Mouse (Mus musculus) kidney, postnatal 36 days (tissue): Measurements from ENCODE around the gene Cdkn2b.

Experiments used
- DNase-seq, 2 experiments: peaks; one replicate each; pipeline ENCODE4 v3.0.0; 2021 to 2022; ENCODE audit warnings: mixed read lengths in 2 of 2

Cdkn2b gene

DNA sequence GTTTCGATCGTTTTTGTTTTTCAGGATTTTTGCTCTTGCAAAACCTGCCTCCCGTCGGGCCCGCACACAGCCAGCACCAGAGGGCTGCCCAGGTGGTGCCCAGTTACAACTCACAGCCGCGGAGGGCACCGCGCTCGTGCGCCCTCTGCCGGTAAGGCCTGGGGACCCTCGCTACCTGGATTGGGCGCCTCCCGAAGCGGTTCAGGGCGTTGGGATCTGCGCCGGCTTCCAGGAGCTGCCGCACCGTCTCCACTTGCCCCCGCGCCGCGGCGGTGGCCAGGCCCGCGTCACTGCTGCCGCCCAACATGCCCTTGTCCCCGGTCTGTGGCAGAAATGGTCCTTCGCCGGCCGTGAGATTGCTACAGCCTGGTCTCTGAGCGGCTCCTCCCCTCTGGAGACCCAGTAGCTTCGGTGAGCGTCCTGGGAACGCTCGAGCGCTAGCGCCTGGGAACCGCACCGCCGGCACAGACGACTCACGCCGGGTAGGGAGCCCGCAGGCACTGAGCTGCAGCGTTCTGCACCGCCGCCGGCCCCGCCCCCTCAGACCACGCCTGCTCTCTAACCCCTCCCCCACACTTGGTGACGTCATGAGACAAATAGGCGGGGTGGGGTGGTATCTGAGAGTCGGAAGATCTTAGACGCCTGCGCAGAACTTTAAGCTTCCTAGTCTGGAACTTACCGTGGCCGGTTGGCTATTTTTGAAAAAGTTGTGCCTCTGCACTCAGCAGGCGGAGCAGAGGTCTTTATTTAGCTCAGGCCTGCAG is at the start of gene Cdkn2b:
Cdkn2b (minus strand) TSS at position 549 of the 764 bp plus-strand sequence.
- peak; percentile 90 to 94 for DNase-seq

DNA sequence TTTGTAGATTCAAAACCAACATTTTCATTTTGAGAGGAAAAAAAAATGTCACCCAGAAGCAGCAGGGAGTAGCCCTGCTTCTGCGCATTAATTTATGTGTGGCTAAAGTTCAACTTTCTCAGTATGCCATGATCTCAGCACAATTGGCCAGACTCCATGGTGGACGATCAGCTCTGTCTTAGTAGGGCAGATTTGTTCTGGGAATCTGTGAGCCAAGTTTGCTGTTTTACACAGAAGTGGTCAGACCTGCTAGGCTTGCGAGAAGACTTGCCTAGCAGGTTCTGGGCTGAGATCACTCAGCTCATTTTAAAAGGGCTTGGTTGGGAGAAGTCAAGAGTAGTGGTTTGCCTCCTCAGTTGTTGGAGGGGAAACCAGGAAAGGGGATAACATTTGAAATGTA is 49.5 kb upstream of the Cdkn2b start:
- peak; percentile 65 to 73 for DNase-seq

DNA sequence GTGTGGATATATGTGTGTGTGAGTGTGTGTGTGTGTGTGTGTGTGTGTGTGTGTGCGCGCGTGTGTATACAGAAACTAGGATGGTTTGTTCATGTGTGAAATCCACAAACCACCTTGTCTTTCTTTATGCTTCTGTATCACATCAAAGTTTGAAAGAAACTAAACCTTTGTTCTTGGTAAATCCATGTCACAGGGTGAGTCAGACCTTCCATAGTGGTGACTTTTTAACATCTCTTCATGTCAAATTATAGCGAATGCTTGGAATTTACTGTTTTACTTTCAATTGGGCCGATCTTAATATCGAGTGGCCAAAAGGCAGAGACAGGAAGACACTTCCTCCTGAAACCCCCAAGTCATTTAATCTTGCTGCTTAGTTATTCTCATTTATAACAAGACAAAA is 48.7 kb upstream of the Cdkn2b start:
- no peak for DNase-seq

DNA sequence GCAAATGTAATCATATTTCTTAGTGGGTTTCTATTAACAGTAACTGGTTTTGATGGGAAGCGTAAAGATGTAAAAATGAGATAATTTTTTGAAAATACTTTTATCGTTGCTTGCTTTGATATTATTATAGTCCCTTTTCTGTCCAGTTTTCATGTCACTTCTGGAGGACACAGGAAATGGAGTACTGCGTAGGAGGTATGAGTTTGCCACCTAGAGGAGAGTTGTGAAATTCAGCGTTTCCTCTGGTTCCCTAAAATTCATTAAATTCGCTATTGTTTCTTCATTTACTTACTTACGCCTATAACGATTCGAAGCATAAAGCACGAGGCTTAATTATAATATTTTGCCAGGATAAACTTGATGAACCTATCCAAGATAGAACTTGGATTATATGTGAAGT is 43.1 kb upstream of the Cdkn2b start:
- no peak for DNase-seq

DNA sequence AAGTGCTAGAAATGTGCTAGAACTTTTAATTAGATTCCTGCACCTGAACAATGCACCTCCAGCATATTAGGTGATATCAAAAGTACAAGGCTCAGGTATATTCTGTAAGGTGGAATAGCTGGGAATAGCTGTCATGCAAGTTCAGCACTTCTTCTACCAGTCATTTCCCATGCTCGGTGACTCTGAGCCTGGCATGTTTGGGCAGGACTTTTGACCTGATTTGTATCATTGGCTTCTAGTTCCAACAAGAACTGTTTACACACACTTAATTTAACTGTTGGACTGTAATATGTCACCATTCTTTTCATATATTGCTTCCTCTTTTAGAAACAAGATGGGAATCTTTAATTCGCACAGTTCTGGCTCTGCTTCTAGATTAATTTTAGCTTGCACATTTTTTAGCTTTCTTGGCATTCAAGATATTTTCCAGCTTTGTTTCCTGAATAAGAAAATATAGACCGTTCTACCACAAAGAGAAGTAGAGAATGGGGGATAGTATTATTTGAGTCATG is 42.3 kb upstream of the Cdkn2b start:
- no peak for DNase-seq

DNA sequence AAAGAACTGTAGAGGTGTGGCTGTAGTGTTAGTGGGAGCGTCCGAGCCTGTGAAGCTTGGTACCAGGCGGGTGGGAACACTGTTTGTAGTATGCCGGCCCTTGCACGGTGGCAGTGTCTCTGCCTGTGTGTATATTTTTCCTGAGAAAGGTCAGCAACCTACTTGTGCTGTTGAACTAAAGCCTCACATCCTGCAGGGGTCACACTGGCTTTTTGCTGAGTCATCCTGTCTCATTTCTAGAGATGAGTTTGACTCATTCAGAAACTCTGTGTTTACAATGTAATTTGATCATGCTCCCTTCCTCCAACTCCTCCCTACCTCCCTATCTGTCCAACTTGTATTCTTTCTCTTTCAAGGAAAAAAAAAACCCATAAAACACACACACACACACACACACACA is 40.6 kb upstream of the Cdkn2b start:
- DNase-seq, result no peak

DNA sequence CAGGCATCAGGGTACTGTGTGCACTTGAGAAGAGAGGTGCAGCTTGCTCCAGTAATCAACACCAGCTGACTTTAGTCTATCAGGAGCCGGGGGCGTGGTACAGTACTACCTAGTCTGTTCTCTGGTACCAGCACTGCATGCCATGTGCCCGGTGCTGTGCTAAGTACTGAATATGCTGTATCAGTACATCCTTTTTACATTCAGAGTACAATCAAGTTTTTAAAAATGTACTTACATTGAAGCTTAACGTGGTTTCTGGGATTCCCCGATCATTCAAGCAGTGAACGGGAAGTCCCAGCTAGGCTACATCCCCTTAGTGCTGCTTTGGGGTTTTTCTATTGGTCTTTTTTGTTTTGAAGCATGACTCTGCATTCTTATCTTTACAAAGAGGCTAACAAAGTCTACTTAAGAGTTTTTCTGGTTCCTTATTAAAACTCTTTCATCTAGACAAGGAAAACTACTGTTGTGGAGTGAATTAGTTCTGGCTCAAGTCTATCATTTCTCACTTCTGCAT is 40.2 kb upstream of the Cdkn2b start:
- no peak for DNase-seq

DNA sequence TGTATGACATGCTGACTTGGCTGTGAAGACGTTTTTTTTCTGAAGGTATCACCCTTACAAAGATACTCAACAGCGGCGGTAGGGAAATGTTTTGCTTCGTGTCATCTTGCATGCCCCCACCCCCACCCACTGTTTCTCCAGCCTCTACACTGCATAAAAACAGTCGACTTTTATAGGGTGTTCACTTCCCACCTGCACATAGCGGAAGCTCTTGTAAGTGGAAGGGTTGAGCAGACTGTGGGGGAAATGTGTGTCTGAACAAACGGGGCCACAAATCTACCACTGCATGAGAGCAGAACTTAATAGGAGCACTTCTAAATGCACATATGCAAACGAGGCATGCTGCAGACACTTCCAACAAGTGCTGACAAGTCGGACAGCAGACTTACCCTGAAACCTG is 39.6 kb upstream of the Cdkn2b start:
- no peak for DNase-seq

DNA sequence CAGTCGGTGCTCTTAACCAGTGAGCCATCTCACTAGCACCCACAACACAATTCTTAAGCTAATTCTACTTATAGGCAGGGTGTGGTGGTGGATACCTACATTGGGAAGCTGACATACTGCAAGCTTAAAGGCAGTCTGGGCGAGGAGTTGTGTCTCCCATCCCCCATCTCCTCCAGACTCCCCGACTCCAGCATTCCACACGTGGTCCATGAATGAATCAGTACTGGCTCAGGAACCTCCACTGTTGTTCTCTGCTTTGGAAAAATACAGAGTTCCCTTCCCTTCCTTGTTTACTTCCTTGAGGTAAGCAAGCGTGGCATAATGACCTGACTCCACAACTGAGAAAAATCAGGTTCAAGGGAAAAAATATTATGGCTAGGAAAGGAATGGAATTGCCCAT is 38.0 kb upstream of the Cdkn2b start:
- DNase-seq, result peak; percentile 16 to 41

DNA sequence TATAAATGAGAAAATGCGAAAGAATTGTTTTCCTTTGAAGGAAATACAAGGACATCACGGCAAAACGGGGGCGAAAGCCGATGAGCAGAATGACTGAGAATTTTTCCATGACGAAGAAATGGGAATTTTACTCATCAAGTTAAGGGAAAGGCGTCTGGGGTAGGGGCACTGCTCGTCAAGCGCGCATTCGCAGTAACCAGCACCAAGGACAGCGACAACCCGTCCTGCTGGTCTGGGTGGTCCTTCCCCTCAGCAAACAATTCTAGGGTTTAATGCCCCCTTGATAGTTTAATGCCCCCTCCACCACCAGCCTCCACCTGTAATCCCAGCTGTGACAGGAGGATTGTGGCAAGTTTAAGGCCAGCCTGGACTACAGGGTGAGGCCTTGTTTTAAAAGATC is 2.6 kb upstream of the Cdkn2b start:
- peak in 1 of 2 experiments; percentile 41 for DNase-seq

DNA sequence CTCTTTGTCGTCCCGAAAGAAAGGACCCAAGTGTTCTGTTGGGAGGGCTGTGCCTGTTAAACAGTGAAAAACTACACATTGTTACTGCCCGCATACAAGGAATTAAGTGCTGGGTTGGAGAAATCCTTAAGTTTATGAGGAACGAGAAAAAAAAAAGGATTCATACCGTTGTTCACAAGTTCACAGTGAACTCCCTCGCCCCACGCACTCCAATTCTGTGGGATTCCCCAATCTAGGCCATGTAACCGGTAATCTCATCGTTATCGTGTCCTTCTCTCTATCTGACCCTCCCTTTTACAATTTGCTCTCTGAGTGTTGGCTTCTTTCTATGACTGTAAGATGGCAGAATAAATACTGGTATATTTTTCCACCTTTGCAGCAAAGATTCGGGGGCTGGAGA is 843 bp downstream of the Cdkn2b start:
- DNase-seq, result no peak

DNA sequence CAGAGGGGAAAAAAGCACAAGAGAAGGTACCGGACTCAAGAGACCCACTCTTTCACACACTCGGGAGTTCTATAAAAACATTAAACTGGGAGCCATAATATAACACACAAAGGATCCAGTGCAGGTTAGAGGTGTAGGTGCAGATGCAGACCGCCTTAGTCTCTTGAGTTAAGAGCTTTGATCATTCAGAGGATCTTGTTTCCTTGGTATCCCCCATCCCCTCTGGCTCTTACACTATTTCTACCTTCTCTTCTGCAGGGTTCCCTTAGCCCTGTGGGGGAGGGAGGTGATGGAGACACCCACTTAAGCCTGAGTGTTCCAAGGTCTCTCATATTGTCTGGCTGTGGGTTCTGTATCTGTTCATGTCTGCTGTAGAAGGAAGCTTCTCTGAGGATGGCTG is 2.8 kb downstream of the Cdkn2b start:
- no peak for DNase-seq

DNA sequence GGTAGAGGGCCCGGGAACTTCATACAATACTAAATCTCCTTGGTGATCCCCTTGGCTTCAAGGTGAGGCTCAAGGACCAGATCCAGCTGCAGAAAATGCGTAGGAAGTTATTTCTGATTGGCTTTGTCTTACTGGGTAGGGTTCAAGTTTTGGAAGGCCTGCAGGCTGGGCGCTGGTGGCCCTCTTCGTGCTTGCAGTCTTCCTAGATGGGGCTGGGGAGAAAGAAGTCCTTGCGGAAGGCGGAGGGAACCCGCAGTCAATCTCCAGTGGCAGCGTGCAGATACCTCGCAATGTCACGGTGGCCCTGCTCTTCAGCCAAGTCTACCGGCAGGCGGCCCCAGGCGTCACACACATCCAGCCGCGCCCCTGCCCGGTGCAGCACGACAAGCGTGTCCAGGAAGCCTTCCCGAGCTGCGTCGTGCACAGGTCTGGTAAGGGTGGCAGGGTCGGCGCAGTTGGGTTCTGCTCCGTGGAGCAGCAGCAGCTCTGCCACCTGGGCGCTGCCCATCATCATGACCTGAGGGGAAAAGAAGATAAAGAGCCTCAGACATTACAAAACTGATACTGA is 4.0 kb downstream of the Cdkn2b start:
- no peak for DNase-seq

DNA sequence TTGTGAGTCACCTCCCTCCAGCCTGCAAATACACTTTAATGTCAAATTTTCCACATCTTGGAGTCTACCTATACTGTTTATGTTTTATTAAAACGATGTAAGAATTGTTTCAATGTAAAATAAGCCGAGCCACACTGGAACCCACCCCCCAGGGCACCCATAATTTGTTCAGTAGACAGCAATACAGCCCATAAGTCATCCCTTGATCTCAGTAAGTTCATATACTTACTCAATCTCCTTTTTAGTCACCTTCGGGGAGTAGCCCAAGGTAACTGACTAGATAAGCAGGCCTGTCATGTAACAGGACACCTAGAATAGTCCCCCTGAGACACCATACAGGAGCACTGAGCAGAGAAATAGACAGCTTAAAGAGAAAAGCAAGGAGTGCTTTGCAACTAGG is 5.1 kb downstream of the Cdkn2b start:
- DNase-seq, result no peak

DNA sequence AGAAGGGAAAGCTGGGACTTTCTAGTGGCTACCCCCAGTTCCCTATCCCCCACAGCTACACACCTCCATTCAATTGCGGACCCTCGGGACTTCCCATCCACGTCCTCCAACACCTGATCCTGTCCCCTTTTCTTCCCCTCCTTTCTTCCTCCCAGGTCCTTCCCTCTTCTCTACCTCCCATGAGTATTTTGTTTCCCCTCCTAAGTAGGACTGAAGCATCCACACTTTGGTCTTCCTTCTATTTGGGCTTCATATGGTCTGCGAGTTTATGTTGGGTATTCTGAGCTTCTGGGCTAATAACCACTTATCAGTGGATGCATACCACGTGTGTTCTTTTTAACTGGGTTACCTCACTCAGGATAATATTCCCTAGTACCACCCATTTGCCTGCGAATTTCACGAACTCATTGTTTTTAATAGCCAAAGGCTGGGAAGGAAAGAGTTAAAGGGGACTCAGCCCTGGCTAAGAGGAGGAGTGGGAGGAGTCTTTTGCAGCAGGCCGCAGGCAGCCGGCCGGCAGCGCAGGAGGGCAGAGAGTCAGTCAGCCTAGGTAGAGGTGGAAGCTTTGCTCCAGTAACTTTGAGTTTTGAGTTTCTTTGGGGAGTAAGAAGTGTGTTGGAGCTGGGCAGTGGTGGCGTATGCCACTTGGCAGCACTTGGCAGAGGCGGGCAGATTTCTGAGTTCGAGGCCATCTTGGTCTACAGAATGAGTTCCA is 7.4 kb downstream of the Cdkn2b start:
- no peak for DNase-seq

DNA sequence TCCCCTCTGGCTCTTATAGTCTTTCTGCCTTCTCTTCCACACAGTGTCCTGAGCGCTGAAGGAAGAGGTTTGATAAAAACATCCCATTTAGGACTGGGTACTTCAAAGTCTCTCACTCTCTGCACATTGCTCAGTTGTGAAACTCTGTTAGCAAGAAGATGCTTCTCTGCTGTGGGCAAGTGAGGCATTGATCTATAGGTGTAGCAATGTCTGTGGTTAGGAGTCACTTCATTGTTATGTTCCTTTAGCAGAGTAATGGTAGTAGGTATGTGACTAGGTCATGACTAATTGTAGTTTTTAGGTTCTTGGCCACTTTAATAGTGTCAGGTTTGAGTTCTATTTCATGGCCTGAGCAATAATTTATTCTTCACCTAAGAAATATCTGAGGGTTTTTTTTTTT is 8.7 kb downstream of the Cdkn2b start:
- no peak for DNase-seq

DNA sequence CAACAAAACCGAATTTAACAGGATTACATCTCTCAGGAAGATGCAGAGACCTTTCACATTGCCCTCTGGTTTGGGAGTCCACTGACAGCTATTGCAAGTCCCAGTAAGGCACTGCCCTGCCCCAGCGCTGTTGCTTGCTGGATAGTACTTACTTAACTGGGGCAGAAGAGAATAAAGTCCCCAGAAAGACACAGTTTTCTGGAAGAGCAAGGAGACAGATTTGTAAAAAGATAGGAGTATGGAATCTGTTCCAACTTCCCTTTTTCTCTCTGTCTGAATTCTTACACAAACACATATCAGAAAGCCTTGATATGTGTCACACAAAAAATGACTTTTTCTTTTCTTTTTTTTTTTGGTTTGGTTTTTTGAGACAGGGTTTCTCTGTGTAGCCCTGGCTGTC is 11.1 kb downstream of the Cdkn2b start:
- DNase-seq, result no peak

DNA sequence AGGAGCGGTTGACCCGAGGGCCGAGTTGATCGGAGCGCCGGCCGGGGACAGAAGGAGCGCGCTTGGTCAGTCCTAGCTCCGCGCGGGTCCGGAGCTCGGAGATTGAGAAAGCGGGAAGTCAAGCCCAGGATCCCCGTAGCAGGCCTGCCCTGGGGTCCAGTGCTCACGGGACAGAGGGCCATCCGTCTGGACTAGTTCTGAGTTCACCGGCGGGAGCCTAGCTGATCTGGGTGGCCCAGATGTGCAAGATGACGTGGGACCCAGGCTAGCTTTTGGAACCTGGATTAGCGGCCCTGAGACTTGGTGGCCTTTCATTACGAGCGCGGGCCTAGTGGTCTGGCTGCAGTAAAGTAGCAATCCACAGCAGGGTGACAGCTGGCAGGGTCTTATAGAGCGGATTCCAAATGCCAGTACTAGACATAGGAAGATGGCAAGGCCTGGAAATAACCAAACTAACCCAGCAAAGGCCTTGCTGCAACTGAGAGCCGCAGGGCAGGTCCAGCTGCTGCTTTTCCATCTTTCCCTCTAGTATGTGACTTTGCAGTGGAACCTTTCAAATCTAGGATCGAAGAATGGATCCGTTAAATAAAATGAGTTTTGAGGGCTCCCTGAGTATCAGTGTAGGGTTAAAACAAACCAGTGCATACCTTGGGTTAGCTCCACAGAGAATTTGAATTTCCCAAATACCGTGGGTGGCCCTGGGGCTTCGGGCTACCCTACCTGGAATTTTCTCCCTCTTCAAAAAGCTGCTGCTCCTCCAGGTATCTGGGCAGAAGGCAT is 15.2 kb downstream of the Cdkn2b start:
- DNase-seq, result no peak

DNA sequence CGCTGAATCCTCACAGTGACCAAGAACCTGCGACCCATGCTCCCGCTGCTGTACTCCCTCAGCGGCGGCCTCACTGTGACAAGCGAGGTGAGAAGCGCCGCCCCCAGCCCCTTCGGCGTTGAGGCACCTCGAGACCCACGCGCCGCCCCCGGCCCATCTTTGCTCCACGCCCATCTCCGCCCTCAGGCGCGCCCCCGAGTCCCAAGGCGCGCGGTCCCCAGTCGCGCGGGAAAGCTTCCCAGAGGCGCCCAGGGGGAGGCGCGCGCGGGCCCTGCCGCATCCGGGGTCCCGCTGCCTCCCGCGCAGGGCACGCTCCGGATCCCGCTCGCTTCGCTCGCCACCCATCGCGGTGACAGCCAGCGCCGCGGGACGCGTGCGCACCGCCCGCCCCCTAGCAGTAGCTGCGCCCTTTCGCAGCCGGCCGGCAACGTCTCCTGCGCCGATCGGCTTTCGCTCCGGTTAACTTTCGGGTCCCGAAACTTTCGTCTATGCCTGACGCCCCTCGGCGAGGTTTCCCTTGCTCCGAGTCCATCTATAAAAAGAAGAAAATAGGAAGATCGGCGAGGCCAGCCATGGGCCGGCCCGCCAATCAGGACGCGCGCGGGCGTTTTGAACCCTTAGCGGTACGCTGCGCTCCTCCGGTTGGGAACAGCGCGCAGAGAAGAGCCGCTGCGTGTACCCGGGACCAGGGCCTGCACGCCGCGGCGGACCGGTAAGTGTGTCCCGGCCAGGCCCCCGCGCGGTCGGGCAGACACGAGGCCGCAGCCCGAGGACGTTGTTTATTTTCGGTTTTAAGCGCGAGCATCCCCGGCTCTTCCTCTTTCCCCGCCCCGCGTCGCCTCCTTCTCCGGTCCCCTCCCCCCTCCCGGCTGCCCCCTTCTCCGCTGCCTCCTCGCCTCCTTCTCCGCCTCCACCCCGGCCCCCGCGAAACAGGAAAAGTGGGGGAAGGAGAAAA is 16.1 kb downstream of the Cdkn2b start, which contains the start of gene Cdkn2a:
Cdkn2a (minus strand) TSS at position 168 of the 955 bp plus-strand sequence.
- peak; percentile 33 to 79 for DNase-seq

DNA sequence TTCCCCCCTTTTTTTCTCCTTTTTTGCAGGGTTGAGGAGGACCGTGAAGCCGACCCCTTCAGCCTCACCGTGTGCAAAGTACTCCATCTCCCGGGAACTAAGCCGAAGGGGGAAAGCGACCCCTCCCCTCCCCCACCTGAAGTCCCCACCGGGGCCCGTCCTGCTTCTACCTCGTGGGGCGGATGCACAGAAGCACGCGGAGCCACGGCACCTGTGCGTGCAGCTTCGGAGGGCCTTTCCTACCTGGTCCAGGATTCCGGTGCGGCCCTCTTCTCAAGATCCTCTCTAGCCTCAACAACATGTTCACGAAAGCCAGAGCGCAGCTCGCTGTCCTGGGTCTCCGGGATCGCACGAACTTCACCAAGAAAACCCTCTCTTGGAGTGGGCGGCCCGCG is 16.8 kb downstream of the Cdkn2b start:
- DNase-seq, result no peak

DNA sequence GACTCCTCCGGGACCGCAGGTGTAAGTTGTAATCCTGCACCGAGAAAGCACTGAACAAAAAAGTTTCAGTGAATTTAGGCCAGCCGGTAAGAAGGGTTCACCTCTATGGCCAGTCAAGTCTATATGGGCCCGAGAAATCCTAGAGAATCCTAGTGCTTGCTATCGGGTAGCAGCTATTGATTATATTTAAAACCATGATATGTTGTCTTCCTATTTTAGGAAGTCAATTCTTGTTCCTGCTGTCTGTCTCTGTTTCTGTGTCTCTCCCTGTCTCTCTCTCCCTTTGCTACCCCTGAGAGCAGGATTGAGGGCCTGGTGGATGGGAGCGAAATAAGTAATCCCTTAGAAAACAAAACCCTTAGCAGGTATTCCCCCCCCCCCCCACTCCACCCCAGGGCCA is 17.3 kb downstream of the Cdkn2b start:
- DNase-seq, result no peak

DNA sequence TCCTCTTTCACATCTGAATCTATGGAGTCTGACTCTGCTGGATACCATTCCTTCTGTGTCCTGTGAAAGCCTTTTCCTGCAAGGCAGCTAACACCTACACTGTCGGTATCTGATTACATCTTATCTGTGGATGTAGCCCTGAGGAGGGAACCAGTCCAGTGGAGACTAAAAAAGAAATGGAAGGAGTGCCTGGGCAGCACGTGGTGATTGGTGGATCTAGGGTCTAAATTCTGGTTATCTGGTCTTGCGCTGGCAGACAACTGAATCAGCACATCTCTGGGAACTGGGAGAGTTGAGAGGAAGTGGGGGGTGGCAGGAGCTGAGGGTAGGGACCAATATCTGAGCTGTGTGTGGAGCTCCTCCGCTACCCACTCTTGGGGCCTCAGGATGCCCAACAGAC is 21.8 kb downstream of the Cdkn2b start:
- DNase-seq, result no peak
